Mouse (Mus musculus) megakaryocyte progenitor cell, adult 5-6 weeks (primary cell): ENCODE data around the gene Gp5. TPM values are rescaled to one million over a fixed set of nuclear protein-coding genes. Genes with fewer than 3 reads are reported as not detected.

Experiments used
- total RNA-seq, 2 experiments: library from RNA; stranded (forward) in 1 of 2; stranded (reverse) in 1 of 2; fragments of 157-497, 149-512 nt in 1 of 2; fragments of 200-1000 nt in 1 of 2; gene quantifications; 2 replicates each; pipeline versions ENCODE4 v1.2.3 to v1.2.4; 2015 to 2017

The Gp5 gene
- total RNA-seq, 2 experiments from 2014 or later = 0.46 to 1.5 TPM

Other genes starting within 250 kb of the Gp5 start
- gene Hes1, start 246.4 kb downstream of the Gp5 start, total RNA-seq (2015) = 0.24 and 0.47 TPM in 2 replicates
- gene Hes1, start 246.4 kb downstream of the Gp5 start, total RNA-seq (2017) = 0.41 and 6.0 TPM in 2 replicates
- not detected in 2 replicates for gene Cpn2, start 43.3 kb downstream of the Gp5 start, total RNA-seq (2015)
- not detected in 2 replicates for gene Cpn2, start 43.3 kb downstream of the Gp5 start, total RNA-seq (2017)
- gene Lrrc15, start 27.5 kb downstream of the Gp5 start, total RNA-seq (2015) = not detected in 2 replicates
- not detected in 2 replicates for gene Lrrc15, start 27.5 kb downstream of the Gp5 start, total RNA-seq (2017)
- 121 and 143 TPM in 2 replicates for gene Atp13a3, start 95.2 kb upstream of the Gp5 start, total RNA-seq (2015)
- gene Atp13a3, start 95.2 kb upstream of the Gp5 start, total RNA-seq (2017) = 70.9 and 100 TPM in 2 replicates
- 0.27 TPM in 1 of 2 replicates, not detected in the other for gene Tmem44, start 240.1 kb upstream of the Gp5 start, total RNA-seq (2015)
- gene Tmem44, start 240.1 kb upstream of the Gp5 start, total RNA-seq (2017) = 0.12 and 0.51 TPM in 2 replicates